Mouse (Mus musculus): ENCODE measurements around the gene Cers6.

- TF ChIP-seq POLR2A (IDR thresholded peaks at IDR 0.05; ENCODE audit: borderline replicate concordance, control insufficient read depth, low read depth, low read length) (no peak), CTCF (IDR thresholded peaks at IDR 0.05; ENCODE audit: control insufficient read depth, insufficient read depth, low read length) (no peak)
Observed at GRCm38 (mm10) chr2:68902546-68902945, 41.3 kb downstream of the Cers6 start.

Measured in bone marrow, adult 2 months (tissue).